Mouse (Mus musculus) testis, adult 2 months (tissue): ENCODE measurements at regions not wholly inside any gene's neighbourhood (a gene's known extent, or its start where the extent isn't known, plus 50 kb on each side); places are given as distances from the start of the nearest gene placed in this dataset.

Source experiments
- CTCF ChIP-seq: fragments of 200-500 bp; IDR thresholded peaks from 2 replicates; pipeline ENCODE4 v1.5.1; 2012; ENCODE audit warnings: low read depth, mild to moderate bottlenecking, inconsistent platforms, low read length, moderate library complexity; ENCODE audit not compliant: control insufficient read depth, insufficient read depth, insufficient replicate concordance
- POLR2A ChIP-seq: fragments of 200-500 bp; IDR thresholded peaks from 2 replicates; pipeline ENCODE4 v1.6.1; 2012; ENCODE audit warnings: low read depth, mild to moderate bottlenecking, inconsistent platforms, low read length, moderate library complexity; ENCODE audit not compliant: control insufficient read depth

DNA sequence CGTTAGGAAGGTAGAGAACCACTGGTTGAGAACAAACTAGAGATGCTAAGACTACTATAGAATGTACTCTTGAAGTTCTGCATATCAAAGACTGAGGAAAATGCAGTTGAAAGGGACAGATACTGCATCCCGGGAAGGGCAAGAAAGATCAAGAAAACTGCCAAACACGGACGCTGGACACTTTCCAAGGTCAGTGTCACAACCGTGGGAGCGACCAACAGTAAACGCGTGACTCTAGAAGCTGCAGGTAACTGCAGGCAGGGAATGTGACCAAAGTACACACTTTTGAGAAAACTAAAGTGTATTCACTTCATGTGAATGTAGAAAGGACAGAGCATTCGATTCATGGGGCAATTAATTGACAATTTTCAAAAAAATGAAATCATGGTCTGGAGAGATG, 368.6 kb upstream of the Mgmt start:
- no peak for TF ChIP-seq CTCF
- TF ChIP-seq POLR2A, result no peak
